Mouse (Mus musculus) lung, postnatal 0 days (tissue): ENCODE measurements around the gene Rpusd3.

Experiments used
- CTCF ChIP-seq: IDR thresholded peaks from 2 replicates; pipeline ENCODE4 v1.5.1; 2016; ENCODE audit warnings: antibody characterized with exemption, mild to moderate bottlenecking
- EP300 ChIP-seq: IDR thresholded peaks from 2 replicates; pipeline ENCODE4 v1.6.1; 2016; ENCODE audit warnings: antibody characterized with exemption, mild to moderate bottlenecking, control low read depth

DNA sequence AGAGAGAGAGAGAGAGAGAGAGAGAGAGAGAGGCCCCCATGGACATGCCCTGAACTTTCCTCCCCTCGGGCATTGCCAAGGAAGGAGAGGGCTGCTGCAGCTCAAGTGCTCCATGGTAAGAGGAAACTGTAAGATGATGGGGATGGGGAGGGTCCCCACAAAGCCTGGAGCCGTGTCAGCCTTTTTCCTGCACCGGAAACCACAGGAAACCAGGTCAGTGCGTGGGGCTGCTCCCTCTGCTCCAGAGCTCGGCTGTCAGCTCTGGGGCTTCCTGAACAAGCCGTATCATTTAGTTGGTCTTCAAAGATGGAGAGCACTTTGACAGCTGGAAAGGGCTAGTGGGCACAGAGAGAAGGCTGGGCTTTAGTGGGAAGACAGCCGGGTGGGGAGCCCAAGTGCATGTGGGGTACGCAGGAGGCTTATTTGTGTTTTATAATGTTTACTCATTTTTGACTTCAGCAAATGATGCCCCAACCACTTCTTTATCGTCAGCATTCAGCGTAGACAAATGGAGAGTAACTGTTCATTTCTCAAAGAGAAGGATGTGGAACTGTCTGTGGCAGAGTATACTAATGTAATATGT lies 38.9 kb upstream of the Rpusd3 start, which contains the start of gene Il17re:
- no peak for TF ChIP-seq CTCF
- TF ChIP-seq EP300 = no peak
